Mouse (Mus musculus) heart, embryonic 12.5 days (tissue): ENCODE results near the gene Duxf3. TPM values are rescaled to one million over a fixed set of nuclear protein-coding genes. Genes with fewer than 3 reads are reported as not detected.

Experiments
- polyA plus RNA-seq: library from polyadenylated mRNA; unstranded; fragments of >200 nt; fragmentation: Nextera tagmentation; extraction: Ambion mirVana; gene quantifications from 2 replicates; pipeline ENCODE4 v1.2.1, GENCODE M21; 2016

Duxf3 gene
- polyA plus RNA-seq, 1 experiment from 2014 or later, result not detected

Other genes starting within 250 kb of the Duxf3 start
- gene AW822073, start 7.7 kb downstream of the Duxf3 start, polyA plus RNA-seq, result not detected in 2 replicates
- not detected in 2 replicates for gene Gm4981, start 4.0 kb upstream of the Duxf3 start, polyA plus RNA-seq
- 47.5 and 52.8 TPM in 2 replicates for gene Gcc2, start 22.8 kb upstream of the Duxf3 start, polyA plus RNA-seq
- gene Lims1, start 90.8 kb upstream of the Duxf3 start, polyA plus RNA-seq, result 160 and 161 TPM in 2 replicates
- gene Ranbp2, start 214.2 kb upstream of the Duxf3 start, polyA plus RNA-seq, result 25.6 and 25.8 TPM in 2 replicates